Mouse (Mus musculus): ENCODE results near the gene Gm44502.

GRCm38 (mm10) chr15:89431271-89431670 is 1.8 kb upstream of the Gm44502 start:
- no peak for TF ChIP-seq CTCF (IDR thresholded peaks at IDR 0.05; ENCODE audit: low read depth)
- TF ChIP-seq EP300 (optimal IDR thresholded peaks at IDR 0.05) = no peak

Data from stomach, postnatal 0 days (tissue).